Mouse (Mus musculus) CD4-positive helper T cell, adult 2 months (primary cell): ENCODE results near the gene Paqr5.

ENCODE experiments used
- DNase-seq: peaks from one replicate; pipeline ENCODE4 v3.0.0-alpha.2; 2012; ENCODE audit warnings: low read depth, missing footprints, low spot score

The Paqr5 gene

DNA sequence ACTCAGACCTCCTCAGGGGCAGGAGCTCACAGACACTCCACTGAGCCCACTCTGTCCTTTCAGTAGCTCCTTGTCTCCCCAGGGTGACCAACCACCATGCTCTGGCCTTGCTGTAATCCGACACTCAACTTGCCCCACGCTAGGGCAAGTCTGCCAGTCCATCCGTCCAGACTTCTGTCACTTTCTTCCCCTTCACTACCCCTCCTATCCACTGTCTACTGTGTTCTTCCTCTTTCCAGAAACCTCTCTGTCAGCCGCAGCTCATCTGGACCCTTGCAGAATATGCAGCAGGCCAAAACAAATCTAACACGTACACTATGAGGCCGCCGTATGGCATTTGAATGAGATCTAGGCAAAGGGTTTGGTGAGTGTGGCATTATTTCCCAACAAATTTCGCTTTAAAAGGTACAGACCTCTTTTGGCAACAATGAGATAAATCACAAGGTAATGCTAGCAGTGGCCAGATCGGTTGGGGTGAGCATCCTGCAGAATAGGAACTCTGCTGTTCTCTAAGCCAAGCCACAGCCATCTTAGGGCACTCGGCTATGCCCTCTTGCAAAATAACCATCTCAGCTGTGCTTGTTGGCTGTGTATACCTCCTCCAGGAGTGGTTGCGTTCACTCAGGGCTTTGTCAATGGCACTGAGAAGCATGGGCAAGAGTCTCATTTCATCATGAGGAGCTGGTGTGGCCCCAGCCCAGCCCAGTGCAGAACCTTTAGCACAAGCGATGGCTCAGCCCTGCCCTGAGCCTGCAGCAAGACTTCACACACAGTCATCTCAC lies 13.1 kb downstream of the Paqr5 start:
- DNase-seq = no peak

DNA sequence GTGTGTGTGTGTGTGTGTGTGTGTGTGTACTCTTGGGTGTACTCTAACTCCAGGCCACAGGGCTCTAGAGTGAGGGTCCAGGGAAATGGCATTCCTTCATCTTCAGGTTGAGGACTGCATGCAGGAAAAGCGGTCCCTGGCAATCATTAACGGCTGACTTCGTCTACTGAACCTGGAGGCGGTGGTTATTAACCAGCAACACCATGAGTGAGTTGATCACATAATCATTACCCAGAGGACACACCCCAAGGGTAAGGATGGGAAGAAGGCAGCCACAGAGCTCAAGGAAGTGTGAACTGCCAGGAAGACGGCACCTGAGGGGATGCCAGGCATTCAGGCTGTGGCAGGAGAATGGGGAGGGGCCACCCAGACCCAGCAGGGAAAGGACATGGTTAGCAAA lies 18.3 kb downstream of the Paqr5 start:
- DNase-seq = no peak

DNA sequence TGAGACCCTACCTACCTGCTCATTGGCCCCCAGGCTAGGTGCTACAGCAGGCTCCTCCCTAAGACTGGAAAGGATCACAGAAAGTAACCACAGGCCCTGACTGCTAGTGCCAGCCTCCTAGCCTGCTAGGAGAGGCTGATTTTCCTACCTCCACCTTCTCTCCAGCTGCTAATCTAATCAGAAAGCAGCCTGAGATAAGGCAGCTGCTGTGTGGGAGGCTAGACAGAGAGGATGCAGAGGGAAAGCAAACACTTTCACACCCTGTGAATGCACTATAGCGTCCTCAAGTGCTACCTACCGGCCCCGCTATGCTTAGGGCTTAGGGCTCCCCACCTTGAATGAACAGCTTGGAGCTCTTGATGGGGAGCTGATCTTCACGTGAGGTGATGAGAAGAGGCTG lies 19.6 kb downstream of the Paqr5 start:
- no peak for DNase-seq

DNA sequence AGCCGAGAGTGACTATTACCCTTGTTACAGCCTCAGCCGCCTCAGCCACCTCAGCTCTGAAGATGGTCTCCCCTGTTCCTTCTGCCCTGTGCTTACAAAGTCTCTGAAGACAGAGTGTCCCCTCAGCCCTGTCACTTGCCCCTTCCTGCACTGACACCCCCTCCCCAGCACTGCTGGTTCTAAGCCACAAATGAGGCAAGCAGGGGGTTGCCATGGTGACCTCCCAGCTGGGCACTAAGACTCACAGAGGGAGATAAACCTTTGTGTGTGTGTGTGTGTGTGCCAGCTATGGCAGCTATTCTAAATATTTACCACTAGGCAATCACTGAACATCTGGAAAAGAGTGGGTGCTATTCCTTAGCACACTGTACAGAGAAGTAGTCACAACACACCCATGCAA lies 23.0 kb downstream of the Paqr5 start:
- no peak for DNase-seq

DNA sequence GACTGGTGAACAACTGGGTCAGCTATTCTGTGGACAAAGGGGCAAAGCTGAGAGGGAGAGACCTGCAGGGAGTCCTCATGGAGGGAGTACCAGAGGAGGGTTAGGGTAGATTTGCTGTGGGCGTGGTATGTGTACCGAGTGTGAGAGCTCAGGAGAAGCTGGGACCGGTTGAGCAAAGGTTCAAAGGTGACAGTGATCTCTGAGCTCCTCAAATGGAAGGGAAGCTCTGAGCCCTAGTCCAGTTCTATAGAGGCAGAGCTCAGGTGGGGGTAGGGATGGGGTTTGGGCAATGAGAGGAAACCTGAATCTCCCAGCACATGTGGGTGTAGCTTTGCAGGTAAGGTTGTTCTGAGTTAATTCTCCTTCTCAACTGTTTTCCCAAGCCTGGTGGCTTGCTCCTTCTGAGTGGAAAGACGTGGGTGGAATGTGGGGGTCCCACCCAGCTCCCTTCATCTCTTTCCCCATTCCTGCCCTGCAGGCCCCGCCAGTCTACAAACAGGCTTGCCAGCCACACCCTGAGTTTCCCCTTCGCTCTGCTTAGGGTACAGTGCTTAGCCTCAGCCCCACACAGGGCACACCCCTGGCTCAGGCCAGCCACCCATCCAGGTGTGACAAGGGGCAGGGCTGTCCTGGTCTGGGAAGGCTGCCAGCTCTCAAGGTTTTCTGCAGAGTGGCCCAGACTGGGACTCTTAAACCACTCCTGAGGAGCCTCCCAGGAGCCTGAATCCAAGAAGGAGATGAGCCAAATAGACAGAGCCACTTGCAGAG lies 26.8 kb downstream of the Paqr5 start:
- DNase-seq = no peak

DNA sequence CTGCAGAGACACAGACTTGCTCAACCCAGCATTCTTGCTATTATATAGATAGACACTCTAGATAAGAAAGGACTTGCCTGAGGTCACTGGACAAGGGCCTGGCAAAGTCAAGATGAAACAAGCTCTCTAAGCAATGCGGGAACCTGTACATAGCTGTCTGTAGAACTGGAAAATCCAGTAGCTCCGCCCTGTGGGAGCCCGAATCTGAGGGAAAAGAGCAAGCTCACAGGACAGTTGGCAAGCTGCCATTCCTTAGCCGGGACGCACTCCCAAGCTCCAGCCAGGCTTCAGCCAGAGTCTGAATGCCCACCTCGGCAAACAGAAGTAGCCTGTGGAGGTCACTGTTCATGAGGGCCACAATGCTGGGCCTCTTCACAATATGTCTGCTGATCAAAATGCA lies 28.8 kb downstream of the Paqr5 start:
- DNase-seq = no peak

DNA sequence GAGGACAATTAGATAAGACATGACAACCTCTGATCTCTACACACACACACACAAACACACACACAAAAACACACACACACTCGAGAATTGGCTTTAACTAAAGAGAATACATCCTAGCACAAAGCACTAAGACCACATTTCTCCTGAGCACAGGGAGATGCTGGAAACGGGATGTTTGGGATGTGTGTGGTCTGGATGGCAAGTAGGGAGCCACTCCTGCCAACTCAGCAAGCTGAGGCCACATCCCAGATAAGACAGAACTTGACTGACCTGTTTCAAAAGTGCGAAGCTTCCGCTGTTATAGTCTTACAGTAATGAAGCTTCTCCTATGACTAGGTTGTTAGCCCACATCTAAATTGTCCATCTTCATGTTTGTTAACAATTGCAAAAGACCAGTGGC lies 35.5 kb downstream of the Paqr5 start:
- DNase-seq = no peak

DNA sequence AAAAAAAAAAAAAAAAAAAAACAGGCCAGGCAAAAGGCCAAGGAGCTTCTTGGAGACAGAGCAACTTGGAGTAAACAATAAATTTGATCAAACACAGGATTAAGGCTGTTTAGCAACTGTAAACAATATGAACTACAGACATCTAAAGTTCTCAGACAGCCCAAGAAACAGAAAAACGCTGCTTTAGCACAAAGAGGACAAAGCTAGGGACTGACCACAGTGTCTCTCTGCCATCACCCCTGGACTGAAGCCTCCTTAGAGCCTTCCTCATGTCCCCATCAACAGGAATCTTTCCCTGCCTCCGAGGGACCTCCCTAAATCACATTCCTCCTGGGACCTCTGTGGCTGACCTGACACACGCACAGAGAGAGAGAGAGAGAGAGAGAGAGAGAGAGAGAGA lies 35.9 kb downstream of the Paqr5 start:
- DNase-seq = no peak

DNA sequence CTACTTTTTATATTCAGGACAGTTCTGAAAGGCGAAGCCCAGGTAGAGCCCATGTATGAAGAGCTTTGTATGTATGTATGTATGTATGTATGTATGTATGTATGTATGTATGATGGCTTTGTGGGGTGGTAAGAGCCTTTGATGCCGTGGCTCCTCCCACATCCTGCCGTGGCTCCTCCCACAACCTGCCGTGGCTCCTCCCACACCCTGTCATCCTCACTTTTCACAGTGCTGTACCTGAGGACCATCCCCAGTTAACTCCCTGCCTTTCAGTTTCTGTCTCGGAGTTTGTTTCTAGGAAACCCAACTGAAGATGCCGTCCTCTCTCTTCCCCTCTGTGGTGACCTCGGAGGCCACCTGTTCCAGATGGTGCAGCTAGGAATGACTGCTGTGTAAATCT lies 40.6 kb downstream of the Paqr5 start:
- peak; percentile 74 for DNase-seq

DNA sequence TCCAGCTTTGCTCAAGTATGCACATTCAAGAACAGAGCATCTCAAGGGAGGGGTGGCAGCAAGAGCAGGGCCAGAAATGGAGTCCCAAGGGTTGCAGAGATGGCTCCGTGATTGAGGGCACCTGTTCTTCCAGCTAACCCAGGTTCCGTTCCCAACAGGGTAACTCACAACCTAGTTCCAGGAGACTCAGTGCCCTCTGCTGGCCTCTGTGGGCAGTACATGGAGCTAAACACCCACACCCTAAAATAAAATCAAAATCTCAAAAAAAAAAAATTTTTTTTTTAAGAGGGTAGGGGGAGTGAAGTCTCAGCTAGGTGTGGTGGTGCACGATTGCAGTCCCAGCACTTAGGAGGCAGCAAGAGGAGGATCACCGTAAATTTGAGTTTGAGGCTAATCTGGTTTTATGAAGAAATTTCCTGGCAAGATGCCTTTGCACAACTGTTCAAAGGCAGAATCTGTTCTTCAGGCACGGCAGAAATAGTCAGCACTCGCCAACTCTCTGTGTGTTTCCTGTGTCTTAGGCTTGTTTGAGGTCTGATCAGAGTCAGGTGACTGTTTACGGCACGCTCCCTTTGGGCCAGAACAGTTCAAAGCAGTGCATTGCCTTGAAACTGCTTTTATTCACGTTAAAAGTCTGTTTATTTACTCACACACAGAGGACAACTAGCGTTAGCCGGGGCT lies 41.3 kb downstream of the Paqr5 start:
- DNase-seq = peak; percentile 81

DNA sequence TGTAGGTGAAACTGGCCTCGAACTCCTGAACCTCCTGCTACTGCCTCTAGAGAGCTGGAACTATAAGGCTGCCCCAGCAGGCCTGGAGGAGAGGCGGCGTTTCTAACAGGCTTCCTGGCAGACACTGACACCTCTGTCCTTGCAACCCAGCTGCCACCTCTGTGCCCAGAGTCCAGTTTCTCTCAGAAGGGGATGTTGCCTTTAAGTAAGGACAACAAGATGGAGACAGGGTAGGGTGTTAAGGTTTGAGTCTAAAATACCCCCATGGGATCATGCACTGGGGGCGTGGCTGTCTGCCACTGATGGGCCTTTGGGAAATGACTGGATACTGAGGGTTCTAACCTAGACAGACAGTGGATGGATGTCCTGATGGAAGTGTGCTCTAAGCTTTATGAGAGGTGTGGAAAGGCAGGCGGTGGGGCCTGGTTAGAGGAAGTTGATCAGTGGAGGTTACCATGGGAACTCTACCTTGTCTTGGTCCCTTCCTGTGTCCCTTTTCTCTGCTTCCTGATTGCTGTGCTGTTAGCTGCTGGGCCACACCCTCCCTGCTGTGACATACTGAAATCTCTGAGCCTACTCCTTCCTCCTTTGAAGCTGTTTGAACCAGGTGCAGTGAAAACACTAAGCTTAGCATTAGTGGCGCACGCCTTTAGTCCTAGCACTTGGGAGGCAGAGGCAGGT lies 43.6 kb downstream of the Paqr5 start:
- DNase-seq = peak; percentile 84

DNA sequence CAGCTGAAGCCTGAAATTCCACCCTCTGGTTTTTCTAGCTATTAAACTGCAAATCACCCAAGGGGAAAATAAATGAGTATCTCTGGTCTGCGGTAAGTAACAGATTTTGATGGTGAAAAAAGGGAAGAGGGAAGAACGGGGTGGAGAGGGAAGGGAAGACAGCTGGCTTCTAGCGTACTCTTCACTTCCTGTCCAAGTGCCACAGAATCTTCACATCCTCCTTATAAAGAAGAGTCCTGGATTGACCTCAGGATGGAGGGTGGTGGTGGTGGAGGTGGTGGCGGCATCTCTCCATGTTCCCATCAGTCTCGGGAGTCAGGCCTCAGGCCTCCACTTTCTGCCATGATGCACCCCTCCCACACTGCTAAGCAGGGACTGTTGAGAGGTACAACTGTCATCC lies 44.8 kb downstream of the Paqr5 start:
- no peak for DNase-seq

DNA sequence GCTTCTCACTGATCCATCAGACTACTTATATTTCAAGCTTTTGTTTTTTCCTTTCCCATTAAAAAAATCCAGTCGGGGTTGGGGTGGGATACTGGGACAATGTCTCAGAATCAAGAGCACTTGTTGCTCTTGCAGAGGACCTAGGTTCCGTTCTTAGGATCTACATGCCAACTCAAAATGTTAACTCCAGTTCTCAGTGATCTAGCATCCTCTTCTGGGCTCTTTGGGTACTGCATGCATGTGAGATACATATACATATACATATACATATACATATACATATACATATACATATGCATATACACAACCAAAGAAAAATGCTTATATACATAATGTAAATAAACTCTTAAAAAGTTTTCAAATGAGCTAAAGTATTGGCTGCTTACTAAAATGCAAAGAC lies 46.7 kb downstream of the Paqr5 start:
- DNase-seq = no peak

DNA sequence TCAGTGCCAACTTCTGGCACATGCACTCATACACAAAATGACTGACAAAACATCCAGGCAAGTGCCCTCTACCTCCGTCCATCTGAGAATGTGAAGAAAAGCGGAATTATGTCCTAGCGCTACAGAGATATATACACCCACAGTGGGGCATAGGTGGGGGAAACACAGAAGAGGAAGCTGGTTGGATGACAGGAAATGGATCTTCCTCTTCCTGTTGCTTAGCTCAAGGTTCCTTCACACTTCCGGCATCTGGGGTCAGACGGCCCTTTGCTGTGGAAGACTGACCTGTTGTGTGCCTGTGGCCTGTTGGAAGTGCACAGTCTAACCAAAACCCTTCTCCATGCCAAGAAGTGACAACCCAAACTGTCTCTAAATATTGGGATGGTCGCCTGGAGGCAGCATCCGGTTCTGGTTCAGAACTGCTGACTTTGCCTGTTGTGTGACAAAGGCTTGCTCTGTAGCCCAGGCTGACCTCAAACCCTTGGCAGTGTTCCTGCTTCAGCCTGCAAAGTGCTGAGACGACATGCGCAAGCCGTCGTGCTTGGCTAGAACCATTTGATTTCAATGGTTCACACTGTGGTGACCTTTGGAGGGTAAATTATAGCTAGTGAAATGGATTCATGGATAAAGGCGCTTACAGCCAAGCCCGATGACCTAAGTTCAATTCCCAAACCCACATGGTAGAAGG lies 49.3 kb downstream of the Paqr5 start:
- no peak for DNase-seq

DNA sequence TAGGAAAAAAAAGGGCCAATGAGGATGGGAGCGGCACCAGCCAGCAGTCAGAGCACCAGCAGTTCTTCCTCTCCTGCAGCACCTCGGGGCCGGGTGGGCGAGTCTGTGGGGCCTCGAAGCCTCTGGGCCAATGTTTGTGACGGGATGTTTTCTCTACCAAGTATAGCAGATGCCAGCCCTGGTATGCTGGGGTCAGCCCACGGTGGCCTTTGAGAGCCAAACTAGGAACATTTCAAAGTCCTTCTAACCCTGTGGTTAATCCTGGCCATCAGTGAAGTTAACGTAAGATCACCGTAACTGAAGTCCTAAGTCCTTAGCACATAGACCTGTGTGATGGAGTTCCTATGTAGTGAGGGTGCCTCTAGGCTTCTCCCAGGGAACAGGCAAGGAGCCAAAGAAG lies 54.6 kb downstream of the Paqr5 start:
- DNase-seq = no peak

DNA sequence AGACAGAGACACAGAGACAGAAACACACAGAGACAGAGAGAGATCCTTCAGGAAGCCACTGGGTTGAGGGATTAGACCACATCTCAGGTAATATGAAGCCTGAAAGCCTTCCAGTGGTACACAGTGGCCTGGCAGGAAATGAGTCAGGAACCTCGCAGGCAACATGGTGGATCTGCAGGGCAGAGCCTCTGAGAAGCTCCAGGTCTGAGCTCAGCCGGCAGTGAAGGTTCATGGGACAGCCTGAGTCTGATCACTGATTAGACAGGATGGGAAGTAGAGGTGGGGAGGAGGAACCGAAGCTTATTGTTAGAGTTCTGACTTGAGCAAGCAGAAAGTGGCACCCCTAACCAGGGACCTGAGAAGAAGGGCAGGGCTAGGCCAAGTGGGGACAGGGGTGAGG lies 55.6 kb downstream of the Paqr5 start:
- no peak for DNase-seq

DNA sequence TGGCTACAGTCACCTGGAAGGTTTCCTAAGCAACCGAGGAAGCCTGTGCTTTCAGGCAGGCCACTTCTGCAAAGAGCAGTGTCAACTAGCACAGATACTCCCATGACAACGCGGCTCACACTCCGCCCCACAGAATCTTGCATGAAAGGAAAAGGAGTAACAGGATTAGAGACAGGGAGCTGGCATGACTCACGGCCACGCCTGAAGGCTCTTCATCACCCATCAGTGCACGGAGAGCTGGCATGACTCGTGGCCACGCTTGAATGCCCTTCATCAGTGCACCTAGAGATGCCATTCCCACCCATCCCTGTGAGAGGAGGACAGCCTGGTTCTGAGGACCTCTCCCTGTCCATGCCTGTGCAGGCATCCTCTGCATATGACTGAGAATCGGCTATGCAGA lies 59.3 kb downstream of the Paqr5 start:
- DNase-seq = no peak

DNA sequence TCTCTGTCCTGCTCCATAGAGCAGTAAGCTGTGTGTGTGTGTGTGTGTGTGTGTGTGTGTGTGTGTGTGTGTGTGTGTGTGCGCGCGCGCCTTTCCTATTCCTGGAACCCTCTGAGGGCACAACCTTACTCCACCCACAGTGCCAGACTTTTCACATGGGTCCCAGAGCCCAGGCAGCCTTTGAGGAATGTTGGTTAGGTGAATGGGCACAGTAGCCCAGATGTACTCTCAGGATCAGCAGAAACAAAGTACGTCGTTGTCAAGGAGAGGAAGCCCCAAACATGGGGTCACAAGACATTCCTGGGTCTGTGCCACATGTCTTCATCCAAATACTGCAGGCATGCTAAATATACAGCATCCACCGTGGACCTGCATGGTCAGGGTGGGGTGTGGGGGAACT lies 60.7 kb downstream of the Paqr5 start:
- DNase-seq = no peak

DNA sequence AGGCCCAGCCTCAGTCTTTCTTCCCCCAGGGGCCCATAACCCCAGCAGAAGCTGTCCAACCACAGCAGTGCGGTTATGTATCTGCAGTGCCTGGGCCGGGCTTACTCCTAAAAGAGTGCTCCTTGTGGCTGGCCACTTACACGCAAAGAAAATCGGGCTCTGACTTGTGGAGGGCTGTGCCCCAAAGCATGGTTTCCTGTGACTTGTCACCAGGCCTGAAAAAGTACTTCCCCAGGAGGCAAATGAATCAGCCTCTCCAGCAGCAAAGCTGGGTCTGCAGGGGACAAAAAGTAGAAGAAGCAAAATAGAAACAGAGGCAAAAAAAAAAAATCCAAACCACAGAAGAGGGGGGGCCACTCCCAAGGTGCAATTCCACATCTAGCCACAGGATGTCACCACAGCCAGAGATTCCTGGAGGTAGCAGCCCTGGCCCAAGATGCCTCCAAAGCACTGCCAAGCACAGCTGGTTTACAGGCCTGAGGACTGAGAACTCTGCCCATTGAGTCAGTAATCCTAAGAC lies 61.2 kb downstream of the Paqr5 start:
- DNase-seq = peak; percentile 83

DNA sequence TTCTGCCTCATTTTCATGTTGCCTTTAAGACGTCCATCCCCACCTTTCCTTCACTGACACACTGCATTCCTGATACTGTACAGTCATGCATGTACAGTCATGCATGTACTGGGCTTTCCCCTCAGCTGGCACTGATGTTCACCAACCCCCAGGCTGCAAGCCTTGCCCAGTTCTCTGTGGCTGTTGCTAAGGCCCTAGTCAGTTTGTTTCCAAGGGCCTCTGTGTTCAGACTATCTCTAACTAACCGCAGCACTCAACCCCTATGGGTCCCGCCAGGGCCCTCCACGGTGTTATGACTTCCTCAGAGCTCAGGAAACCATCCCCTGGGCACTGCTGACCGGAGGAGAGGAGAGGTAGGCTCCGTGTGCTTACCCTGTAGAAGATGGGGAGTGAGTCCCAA lies 63.3 kb downstream of the Paqr5 start:
- peak; percentile 22 for DNase-seq

DNA sequence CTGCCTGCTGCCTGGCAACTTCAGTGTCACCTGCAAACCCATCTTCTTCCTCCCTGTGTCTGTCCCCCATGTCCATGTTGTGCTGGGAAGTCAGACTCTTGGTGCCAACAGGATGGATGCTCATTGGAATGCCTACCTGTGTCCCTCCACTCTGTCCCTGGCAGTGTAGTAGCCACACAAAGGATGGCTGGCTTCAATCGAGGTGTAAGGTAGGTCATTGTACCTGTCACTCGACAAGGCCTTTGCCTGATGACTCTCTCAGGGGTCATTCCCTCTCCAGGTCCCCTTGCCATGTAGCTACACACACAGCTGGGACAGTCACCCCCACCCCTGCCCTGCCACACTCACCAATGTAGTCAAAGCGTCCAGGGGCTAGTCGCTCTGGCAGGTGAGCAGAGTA lies 65.5 kb downstream of the Paqr5 start:
- DNase-seq = no peak
